Mouse (Mus musculus) cerebellum, adult 2 months (tissue): ENCODE measurements at regions not wholly inside any gene's neighbourhood (a gene's known extent, or its start where the extent isn't known, plus 50 kb on each side); places are given as distances from the start of the nearest gene placed in this dataset.

Experiments
- CTCF ChIP-seq: fragments of 200-500 bp; IDR thresholded peaks from 2 replicates; pipeline ENCODE4 v1.5.1; 2011; ENCODE audit warnings: low read depth, mild to moderate bottlenecking, control low read depth, low read length, moderate library complexity, borderline replicate concordance; ENCODE audit not compliant: insufficient read depth
- POLR2A ChIP-seq: fragments of 200-500 bp; IDR thresholded peaks from 2 replicates; pipeline ENCODE4 v1.6.1; 2011; ENCODE audit warnings: low read length, control low read depth, borderline replicate concordance; ENCODE audit not compliant: insufficient read depth

GRCm38 (mm10) chr5:40882886-40883285 lies 825.1 kb downstream of the Rab28 start:
- TF ChIP-seq CTCF (no peak), POLR2A (no peak)
